Mouse (Mus musculus) liver, embryonic 12.5 days (tissue): Measurements from ENCODE around the gene Pknox2. TPM values are rescaled to one million over a fixed set of nuclear protein-coding genes. Genes with fewer than 3 reads are reported as not detected.

Experiments
- ATAC-seq: fragments of 200-750 bp; cut with Nextera tagmentation; 2 replicates; pipeline ENCODE4 v1.8.0; 2017; ENCODE audit warnings: moderate number of reproducible peaks, mild to moderate bottlenecking, moderate library complexity
- H3K27ac ChIP-seq: fragments of 300-500 bp; sonication (generic); 2 replicates; pipeline ENCODE4 v1.5.1; 2016; ENCODE audit warnings: mild to moderate bottlenecking
- H3K27me3 ChIP-seq: fragments of 300-500 bp; sonication (generic); replicated peaks from 2 replicates; pipeline ENCODE4 v1.6.1; 2016; ENCODE audit warnings: mild to moderate bottlenecking, moderate library complexity
- H3K36me3 ChIP-seq: fragments of 300-500 bp; sonication (generic); 2 replicates; pipeline ENCODE4 v1.6.1; 2016; ENCODE audit warnings: mild to moderate bottlenecking, moderate library complexity
- H3K4me1 ChIP-seq: fragments of 300-500 bp; sonication (generic); 2 replicates; pipeline ENCODE4 v1.6.1; 2016
- H3K4me2 ChIP-seq: fragments of 300-500 bp; sonication (generic); 2 replicates; pipeline ENCODE4 v1.6.1; 2016; ENCODE audit warnings: mild to moderate bottlenecking, moderate library complexity
- H3K4me3 ChIP-seq: fragments of 300-500 bp; sonication (generic); 2 replicates; pipeline ENCODE4 v1.5.1; 2016; ENCODE audit warnings: mild to moderate bottlenecking, moderate library complexity
- H3K9ac ChIP-seq: fragments of 300-500 bp; sonication (generic); 2 replicates; pipeline ENCODE4 v1.6.1; 2016; ENCODE audit warnings: mild to moderate bottlenecking, moderate library complexity
- H3K9me3 ChIP-seq: fragments of 300-500 bp; sonication (generic); replicated peaks from 2 replicates; pipeline ENCODE4 v1.6.1; 2016; ENCODE audit warnings: mild to moderate bottlenecking, moderate library complexity
- WGBS: fragments of 180-500 bp; shearing (Covaris S2); methylation state at CpG from one replicate; pipeline ENCODE4 v1.1.7; 2016; ENCODE audit not compliant: insufficient replicate concordance; 5-methylcytosine and 5-hydroxymethylcytosine counted together
- polyA plus RNA-seq: library from polyadenylated mRNA; unstranded; fragments of >200 nt; fragmentation: Nextera tagmentation; extraction: Ambion mirVana; gene quantifications from 2 replicates; pipeline ENCODE4 v1.2.1, GENCODE M21; 2016

Pknox2 gene
- polyA plus RNA-seq, 1 experiment from 2014 or later = 0.57 TPM

- H3K36me3 ChIP-seq = no peaks in the 10 kb centered on the region
- H3K4me2 ChIP-seq = no peak overlapping the region
- no peaks in the 10 kb centered on the region for H3K27me3 ChIP-seq
- H3K9ac ChIP-seq = no peak overlapping the region
- no peak overlapping the region for H3K27ac ChIP-seq
- no peaks in the 10 kb centered on the region for H3K4me1 ChIP-seq
- ATAC-seq = no peak
- H3K4me3 ChIP-seq = no peak overlapping the region
- H3K9me3 ChIP-seq = no peaks in the 10 kb centered on the region
These were observed 270.4 kb downstream of the Pknox2 start for GRCm38 (mm10) chr9:36876787-36877186.

GRCm38 (mm10) chr9:36876313-36876712 lies 270.9 kb downstream of the Pknox2 start:
- 60% methylated on average over 5 of the region's 5 CpGs for WGBS
- no peak for ATAC-seq

GRCm38 (mm10) chr9:36873796-36874195 lies 273.4 kb downstream of the Pknox2 start:
- no peaks in the 10 kb centered on the region for H3K9me3 ChIP-seq
- H3K4me1 ChIP-seq = no peaks in the 10 kb centered on the region
- 65% methylated on average over 2 of the region's 2 CpGs for WGBS
- H3K9ac ChIP-seq = no peak overlapping the region
- no peaks in the 10 kb centered on the region for H3K27me3 ChIP-seq
- H3K4me2 ChIP-seq = no peak overlapping the region
- H3K27ac ChIP-seq = no peak overlapping the region
- no peak for ATAC-seq
- no peak overlapping the region for H3K4me3 ChIP-seq
- no peaks in the 10 kb centered on the region for H3K36me3 ChIP-seq

More at GRCm38 (mm10) chr9:36876313-36876712, 270.9 kb downstream of the Pknox2 start:
- Histone ChIP-seq H3K27me3 (no peaks in the 10 kb centered on the region), H3K27ac (no peak overlapping the region), H3K4me1 (no peaks in the 10 kb centered on the region), H3K9me3 (no peaks in the 10 kb centered on the region), H3K36me3 (no peaks in the 10 kb centered on the region), H3K4me2 (no peak overlapping the region), H3K9ac (no peak overlapping the region), H3K4me3 (no peak overlapping the region)

GRCm38 (mm10) chr9:36870263-36870662 lies 276.9 kb downstream of the Pknox2 start:
- Histone ChIP-seq H3K9ac (no peak overlapping the region), H3K4me1 (no peaks in the 10 kb centered on the region)
- WGBS = 0% methylated on average over 1 of the region's 1 CpGs

GRCm38 (mm10) chr9:36868662-36869061 lies 278.5 kb downstream of the Pknox2 start:
- Histone ChIP-seq H3K27me3 (no peaks in the 10 kb centered on the region), H3K27ac (no peak overlapping the region), H3K4me1 (no peaks in the 10 kb centered on the region), H3K36me3 (no peaks in the 10 kb centered on the region), H3K4me2 (no peak overlapping the region), H3K9me3 (no peaks in the 10 kb centered on the region), H3K9ac (no peak overlapping the region), H3K4me3 (no peak overlapping the region)
- ATAC-seq = no peak
- WGBS = 71% methylated on average over 6 of the region's 6 CpGs

More at GRCm38 (mm10) chr9:36870263-36870662, 276.9 kb downstream of the Pknox2 start:
- Histone ChIP-seq H3K9me3 (no peaks in the 10 kb centered on the region), H3K36me3 (no peaks in the 10 kb centered on the region), H3K27me3 (no peaks in the 10 kb centered on the region), H3K27ac (no peak overlapping the region), H3K4me2 (no peak overlapping the region), H3K4me3 (no peak overlapping the region)
- no peak for ATAC-seq

GRCm38 (mm10) chr9:36864862-36865813 lies 282.1 kb downstream of the Pknox2 start:
- no peak overlapping the region for H3K9ac ChIP-seq
- no peaks in the 10 kb centered on the region for H3K36me3 ChIP-seq
- H3K9me3 ChIP-seq = no peaks in the 10 kb centered on the region
- H3K4me2 ChIP-seq = no peak overlapping the region
- H3K4me3 ChIP-seq = no peak overlapping the region
- 39% methylated on average over 4 of the region's 4 CpGs for WGBS
- ATAC-seq = no peak
- no peak overlapping the region for H3K27ac ChIP-seq
- H3K4me1 ChIP-seq = no peaks in the 10 kb centered on the region
- H3K27me3 ChIP-seq = no peaks in the 10 kb centered on the region

- H3K4me1 ChIP-seq = no peaks in the 10 kb centered on the region
- 35% methylated on average over 3 of the region's 3 CpGs for WGBS
- H3K9ac ChIP-seq = no peak overlapping the region
- H3K9me3 ChIP-seq = no peaks in the 10 kb centered on the region
- H3K27ac ChIP-seq = no peak overlapping the region
- no peaks in the 10 kb centered on the region for H3K36me3 ChIP-seq
- H3K4me2 ChIP-seq = no peak overlapping the region
- no peak overlapping the region for H3K4me3 ChIP-seq
- ATAC-seq = no peak
- H3K27me3 ChIP-seq = no peaks in the 10 kb centered on the region
These were observed 283.5 kb downstream of the Pknox2 start for GRCm38 (mm10) chr9:36863694-36864093.

- Histone ChIP-seq H3K36me3 (no peaks in the 10 kb centered on the region), H3K4me3 (no peak overlapping the region), H3K4me2 (no peak overlapping the region), H3K9ac (no peak overlapping the region), H3K27me3 (no peaks in the 10 kb centered on the region), H3K27ac (no peak overlapping the region), H3K4me1 (no peaks in the 10 kb centered on the region), H3K9me3 (no peaks in the 10 kb centered on the region)
- no peak for ATAC-seq
- 25% methylated on average over 2 of the region's 2 CpGs for WGBS
These were observed 284.6 kb downstream of the Pknox2 start for GRCm38 (mm10) chr9:36862576-36862975.

GRCm38 (mm10) chr9:36858677-36859076 lies 288.5 kb downstream of the Pknox2 start:
- Histone ChIP-seq H3K9me3 (no peaks in the 10 kb centered on the region), H3K9ac (no peak overlapping the region), H3K27me3 (no peaks in the 10 kb centered on the region), H3K4me3 (no peak overlapping the region), H3K4me2 (no peak overlapping the region), H3K27ac (no peak overlapping the region), H3K4me1 (no peaks in the 10 kb centered on the region), H3K36me3 (no peaks in the 10 kb centered on the region)
- WGBS = 29% methylated on average over 4 of the region's 4 CpGs
- no peak for ATAC-seq

- Histone ChIP-seq H3K27me3 (no peaks in the 10 kb centered on the region), H3K4me1 (no peaks in the 10 kb centered on the region), H3K27ac (no peak overlapping the region), H3K9me3 (no peaks in the 10 kb centered on the region), H3K9ac (no peak overlapping the region), H3K4me3 (no peak overlapping the region), H3K4me2 (no peak overlapping the region), H3K36me3 (no peaks in the 10 kb centered on the region)
- 17% methylated on average over 8 of the region's 8 CpGs for WGBS
- ATAC-seq = no peak
These were observed 289.6 kb downstream of the Pknox2 start for GRCm38 (mm10) chr9:36857476-36858117.

GRCm38 (mm10) chr9:36856351-36856750 lies 290.9 kb downstream of the Pknox2 start:
- H3K4me1 ChIP-seq = no peaks in the 10 kb centered on the region
- H3K27me3 ChIP-seq = no peaks in the 10 kb centered on the region
- no peaks in the 10 kb centered on the region for H3K36me3 ChIP-seq
- no peak overlapping the region for H3K4me2 ChIP-seq
- no peak overlapping the region for H3K27ac ChIP-seq
- 55% methylated on average over 2 of the region's 2 CpGs for WGBS
- H3K4me3 ChIP-seq = no peak overlapping the region
- H3K9me3 ChIP-seq = no peaks in the 10 kb centered on the region
- H3K9ac ChIP-seq = no peak overlapping the region
- no peak for ATAC-seq

GRCm38 (mm10) chr9:36852175-36852574 lies 295.0 kb downstream of the Pknox2 start:
- Histone ChIP-seq H3K9ac (no peak overlapping the region), H3K4me2 (no peak overlapping the region), H3K27ac (no peak overlapping the region), H3K36me3 (no peaks in the 10 kb centered on the region), H3K27me3 (no peaks in the 10 kb centered on the region), H3K4me3 (no peak overlapping the region), H3K4me1 (no peaks in the 10 kb centered on the region), H3K9me3 (no peaks in the 10 kb centered on the region)
- ATAC-seq = no peak
- WGBS = 52% methylated on average over 2 of the region's 2 CpGs
